Mouse (Mus musculus) embryonic fibroblast, embryonic 13.5 days (primary cell): ENCODE results near the gene Traf3ip3.

Source experiments
- CTCF ChIP-seq: IDR thresholded peaks from 2 replicates; pipeline ENCODE4 v1.5.1; 2011; ENCODE audit warnings: mild to moderate bottlenecking, control low read depth, low read length, moderate library complexity, borderline replicate concordance; ENCODE audit not compliant: insufficient read depth
- POLR2A ChIP-seq: IDR thresholded peaks from 2 replicates; pipeline ENCODE4 v1.6.1; 2011; ENCODE audit warnings: low read depth, mild to moderate bottlenecking, control low read depth, low read length, moderate library complexity

DNA sequence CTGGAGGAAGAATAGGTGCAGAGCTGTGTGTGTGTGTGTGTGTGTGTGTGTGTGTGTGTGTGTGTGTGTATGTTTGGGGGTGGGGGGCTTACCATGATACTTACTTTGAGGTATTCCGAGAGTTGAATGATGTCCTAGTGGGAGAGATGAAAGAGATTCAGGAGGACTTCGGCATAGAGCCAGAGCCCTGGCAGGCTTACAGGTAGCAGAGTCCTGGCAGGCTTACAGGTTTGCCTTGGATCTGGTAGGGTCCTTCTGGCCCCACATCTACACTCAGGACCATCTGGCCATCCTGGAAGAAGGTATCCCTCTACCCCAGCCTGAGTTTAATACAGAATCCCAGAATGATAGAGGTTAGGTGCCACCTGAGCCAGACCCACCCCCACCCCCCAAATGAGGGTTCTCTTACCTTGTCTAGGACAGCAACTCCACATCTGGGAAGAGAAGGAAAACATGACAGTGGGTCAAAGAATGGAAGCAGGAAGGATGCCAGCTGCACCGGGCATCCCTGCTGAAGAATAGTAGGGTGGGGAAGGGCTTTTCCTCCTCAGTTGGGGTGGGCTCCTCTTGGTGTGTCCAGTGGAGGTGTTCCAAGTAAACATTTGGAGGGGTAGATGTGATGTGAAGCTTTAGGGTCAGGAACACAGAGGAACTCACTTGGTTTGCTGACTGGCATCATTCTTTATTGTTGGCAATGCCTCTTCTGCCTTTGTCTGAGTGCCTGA, 6.9 kb downstream of the Traf3ip3 start:
- TF ChIP-seq CTCF (no peak), POLR2A (no peak)
